Comparison of ENCODE assay signal across 10 mouse cellular contexts in the genomic region with DNA sequence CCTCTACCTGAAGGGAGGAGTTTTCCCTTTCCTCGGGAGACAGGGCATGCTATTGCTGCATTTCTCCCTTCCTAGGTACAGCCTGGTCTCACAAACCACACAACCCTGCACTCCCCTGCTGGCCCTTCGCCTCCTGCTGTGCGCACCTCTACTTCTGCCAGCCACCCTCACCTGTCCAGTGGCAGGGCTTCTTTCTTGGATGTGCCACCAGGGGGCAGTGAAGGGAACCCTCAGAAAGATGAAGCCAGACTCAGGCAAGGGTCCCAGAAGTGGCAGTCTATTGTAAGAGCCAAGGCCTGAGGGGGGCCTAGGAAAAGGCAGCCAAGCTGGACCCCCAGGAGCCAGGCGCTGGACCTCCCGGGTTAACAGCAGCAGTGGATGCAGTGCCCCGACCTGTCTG. TPM values are rescaled to one million over a fixed set of nuclear protein-coding genes. Genes with fewer than 3 reads are reported as not detected.
DNase-seq lines count a peak whose midpoint lies in the region; ATAC-seq and TF ChIP-seq lines count a peak whose summit lies in the region.
"Had no signal": no experiment of that assay in that cellular context is flagged by ENCODE, and none has a peak within 500 bp of the region (broad histone marks: within the 10 kb centered on the region; RNA-seq: fewer than 3 reads in every experiment).

No protein-coding gene starts in this region.

- H3K9ac ChIP-seq in forebrain, embryonic 12.5 days = no peak overlapping the region
- peak overlapping the region; percentile 17; the same call in 1 of the 2 replicates for H3K9ac ChIP-seq in forebrain, embryonic 16.5 days (replicated peaks; ENCODE audit: low read depth, low read length)
- H3K9ac ChIP-seq in midbrain, embryonic 16.5 days (ENCODE audit: low read depth, low read length) = no peak overlapping the region
- H3K9ac ChIP-seq in stomach, postnatal 0 days (ENCODE audit: low read length) = no peak overlapping the region
- H3K9ac ChIP-seq: heart, embryonic 15.5 days; neural tube, embryonic 13.5 days had no signal

- 0 out of 2 replicates have a peak overlapping the region, but pooled peaks have one; percentile 8 for H3K27ac ChIP-seq in forebrain, embryonic 10.5 days
- H3K27ac ChIP-seq in forebrain, embryonic 12.5 days = no peak overlapping the region
- H3K27ac ChIP-seq in forebrain, embryonic 16.5 days (ENCODE audit: low read length) = peak overlapping the region; percentile 85
- H3K27ac ChIP-seq in midbrain, embryonic 16.5 days (ENCODE audit: low read length) = no peak overlapping the region
- H3K27ac ChIP-seq in stomach, postnatal 0 days (replicated peaks) = no peak overlapping the region
- H3K27ac ChIP-seq: heart, embryonic 15.5 days; neural tube, embryonic 13.5 days had no signal

- peak; percentile 88 for TF ChIP-seq CTCF in stomach, postnatal 0 days (IDR thresholded peaks at IDR 0.05; ENCODE audit: low read depth)

- H3K4me2 ChIP-seq in forebrain, embryonic 12.5 days = no peak overlapping the region
- no peak overlapping the region for H3K4me2 ChIP-seq in forebrain, embryonic 16.5 days (ENCODE audit: low read length)
- no peak overlapping the region for H3K4me2 ChIP-seq in midbrain, embryonic 16.5 days (ENCODE audit: low read length)
- H3K4me2 ChIP-seq in stomach, postnatal 0 days (replicated peaks; ENCODE audit: low read depth) = no peak overlapping the region
- H3K4me2 ChIP-seq: heart, embryonic 15.5 days; neural tube, embryonic 13.5 days had no signal

- ATAC-seq in forebrain, embryonic 12.5 days (ENCODE audit: low FRiP score) = no peak
- ATAC-seq in forebrain, embryonic 16.5 days = no peak
- peak; percentile 20; the same call in 1 of the 2 replicates for ATAC-seq in midbrain, embryonic 16.5 days
- peak; percentile 19; the same call in 1 of the 2 replicates for ATAC-seq in stomach, postnatal 0 days (ENCODE audit: low FRiP score, low TSS enrichment)

- TF ChIP-seq EP300 in stomach, postnatal 0 days (optimal IDR thresholded peaks at IDR 0.05) = no peak

- H3K4me3 ChIP-seq in forebrain, embryonic 10.5 days = no peak overlapping the region
- no peak overlapping the region for H3K4me3 ChIP-seq in forebrain, embryonic 12.5 days (replicated peaks)
- no peak overlapping the region for H3K4me3 ChIP-seq in forebrain, embryonic 16.5 days (replicated peaks; ENCODE audit: low read length)
- H3K4me3 ChIP-seq in midbrain, embryonic 16.5 days (ENCODE audit: low read depth, low read length) = no peak overlapping the region
- H3K4me3 ChIP-seq in stomach, postnatal 0 days (ENCODE audit: low read depth, low read length) = no peak overlapping the region
- H3K4me3 ChIP-seq: heart, embryonic 15.5 days; neural tube, embryonic 13.5 days had no signal

- peaks cover 3% of the 10 kb centered on the region; the same call in 1 of the 2 replicates for H3K9me3 ChIP-seq in forebrain, embryonic 10.5 days
- no peaks in the 10 kb centered on the region for H3K9me3 ChIP-seq in forebrain, embryonic 12.5 days
- H3K9me3 ChIP-seq in forebrain, embryonic 16.5 days (ENCODE audit: control insufficient read depth, low read length) = 0 out of 2 replicates have a peak, but pooled peaks cover 2% of the 10 kb centered on the region
- no peaks in the 10 kb centered on the region for H3K9me3 ChIP-seq in midbrain, embryonic 16.5 days (replicated peaks; ENCODE audit: control insufficient read depth, low read length, poor library complexity, severe bottlenecking)
- H3K9me3 ChIP-seq in stomach, postnatal 0 days (ENCODE audit: control insufficient read depth, low read length) = no peaks in the 10 kb centered on the region
- H3K9me3 ChIP-seq: neural tube, embryonic 13.5 days had no signal

- H3K4me1 ChIP-seq in forebrain, embryonic 10.5 days = peaks cover 66% of the 10 kb centered on the region
- H3K4me1 ChIP-seq in forebrain, embryonic 12.5 days = peaks cover 41% of the 10 kb centered on the region
- peaks cover 57% of the 10 kb centered on the region for H3K4me1 ChIP-seq in forebrain, embryonic 16.5 days (replicated peaks; ENCODE audit: control insufficient read depth, insufficient read depth, low read length)
- H3K4me1 ChIP-seq in midbrain, embryonic 16.5 days (ENCODE audit: control insufficient read depth, insufficient read depth, low read length) = no peaks in the 10 kb centered on the region
- H3K4me1 ChIP-seq in stomach, postnatal 0 days (replicated peaks; ENCODE audit: control insufficient read depth, insufficient read depth) = peaks cover 12% of the 10 kb centered on the region

- H3K27me3 ChIP-seq in forebrain, embryonic 10.5 days (ENCODE audit: poor library complexity, severe bottlenecking) = peaks cover 27% of the 10 kb centered on the region
- H3K27me3 ChIP-seq in forebrain, embryonic 12.5 days = peaks cover 3% of the 10 kb centered on the region; the same call in 1 of the 2 replicates
- H3K27me3 ChIP-seq in forebrain, embryonic 16.5 days (replicated peaks; ENCODE audit: control insufficient read depth, insufficient read depth, low read length) = no peaks in the 10 kb centered on the region
- H3K27me3 ChIP-seq in midbrain, embryonic 16.5 days (ENCODE audit: control insufficient read depth, insufficient read depth, low read depth, low read length) = no peaks in the 10 kb centered on the region
- no peaks in the 10 kb centered on the region for H3K27me3 ChIP-seq in stomach, postnatal 0 days (ENCODE audit: control insufficient read depth, insufficient read depth, low read length)

- DNase-seq in forebrain, embryonic 10.5 days (ENCODE audit: extremely low spot score, low spot score) = peak; percentile 65
- DNase-seq in CD4-positive, CD25-positive, alpha-beta regulatory T cell, adult 2 months (ENCODE audit: low read depth, low spot score) = peak; percentile 83
- DNase-seq in c-Kit-positive CD71-negative TER-119-negative erythroid progenitor cells, embryonic 14.5 days (ENCODE audit: low read depth) = peak; percentile 60
- peak; percentile 86 to 90 for DNase-seq in kidney, postnatal 4 days
- DNase-seq in stomach, postnatal 0 days (ENCODE audit: low spot score) = peak; percentile 79

- no peaks in the 10 kb centered on the region for H3K36me3 ChIP-seq in forebrain, embryonic 10.5 days (replicated peaks)
- no peaks in the 10 kb centered on the region for H3K36me3 ChIP-seq in forebrain, embryonic 12.5 days (replicated peaks)
- H3K36me3 ChIP-seq in forebrain, embryonic 16.5 days (ENCODE audit: control insufficient read depth, insufficient read depth) = no peaks in the 10 kb centered on the region
- no peaks in the 10 kb centered on the region for H3K36me3 ChIP-seq in midbrain, embryonic 16.5 days (ENCODE audit: control insufficient read depth, insufficient read depth, low read length)
- H3K36me3 ChIP-seq in stomach, postnatal 0 days (ENCODE audit: control insufficient read depth, insufficient read depth, low read length) = no peaks in the 10 kb centered on the region
- H3K36me3 ChIP-seq: heart, embryonic 15.5 days; neural tube, embryonic 13.5 days had no signal

- 29% methylated on average over 6 of the region's 6 CpGs for WGBS in forebrain, embryonic 10.5 days
- 17% methylated on average over 6 of the region's 6 CpGs for whole genome bisulfite sequencing in forebrain, embryonic 12.5 days
- 17% methylated on average over 6 of the region's 6 CpGs for WGBS in forebrain, embryonic 16.5 days
- WGBS in midbrain, embryonic 16.5 days = 19% methylated on average over 6 of the region's 6 CpGs
- WGBS in stomach, postnatal 0 days = 36% methylated on average over 6 of the region's 6 CpGs

RNA-seq across cellular contexts. Expression of gene Baiap2, which starts 7.1 kb away (rescaled TPM):
- polyA plus RNA-seq in forebrain, embryonic 10.5 days (2016; fragmentation: Nextera tagmentation; extraction: Ambion mirVana) = 9.6 and 11.1 TPM in 2 replicates
- 11.2 and 12.0 TPM in 2 replicates for polyA plus RNA-seq in forebrain, embryonic 12.5 days (2016; fragmentation: Nextera tagmentation; extraction: Ambion mirVana)
- polyA plus RNA-seq in forebrain, embryonic 16.5 days (2015; fragmentation: Nextera tagmentation; extraction: Ambion mirVana) = 36.5 and 38.7 TPM in 2 replicates
- 14.7 and 15.7 TPM in 2 replicates for polyA plus RNA-seq in midbrain, embryonic 16.5 days (2015; fragmentation: Nextera tagmentation; extraction: Ambion mirVana)
- 35.1 and 39.2 TPM in 2 replicates for polyA plus RNA-seq in stomach, postnatal 0 days (2015; fragmentation: Nextera tagmentation; extraction: Ambion mirVana)

RNA-seq across cellular contexts. Expression of gene Chmp6, which starts 22.2 kb away (rescaled TPM):
- polyA plus RNA-seq in forebrain, embryonic 10.5 days (2016; fragmentation: Nextera tagmentation; extraction: Ambion mirVana) = 114 and 124 TPM in 2 replicates
- polyA plus RNA-seq in forebrain, embryonic 12.5 days (2016; fragmentation: Nextera tagmentation; extraction: Ambion mirVana) = 100 TPM in 2 replicates
- 83.4 and 96.5 TPM in 2 replicates for polyA plus RNA-seq in forebrain, embryonic 16.5 days (2015; fragmentation: Nextera tagmentation; extraction: Ambion mirVana)
- 109 and 115 TPM in 2 replicates for polyA plus RNA-seq in midbrain, embryonic 16.5 days (2015; fragmentation: Nextera tagmentation; extraction: Ambion mirVana)
- 84.5 and 85.3 TPM in 2 replicates for polyA plus RNA-seq in stomach, postnatal 0 days (2015; fragmentation: Nextera tagmentation; extraction: Ambion mirVana)

Comparison
In these comparisons a context has a peak if more than half of its experiments do, and no peak if none do; other contexts are left out.
1. H3K27ac ChIP-seq: peak in forebrain, embryonic 10.5 days (single experiment) and forebrain, embryonic 16.5 days (single experiment); none in forebrain, embryonic 12.5 days (single experiment), midbrain, embryonic 16.5 days (single experiment) and stomach, postnatal 0 days (single experiment).
2. ATAC-seq: peak in midbrain, embryonic 16.5 days (single experiment) and stomach, postnatal 0 days (single experiment); none in forebrain, embryonic 12.5 days (single experiment) and forebrain, embryonic 16.5 days (single experiment).
3. Peak in every context shown above with its lines, with median percentiles within 50 percentile points of each other: DNase-seq.